Mouse (Mus musculus) testis, adult 2 months (tissue): ENCODE results near the gene Tmcc2.

Experiments
- CTCF ChIP-seq: fragments of 200-500 bp; IDR thresholded peaks from 2 replicates; pipeline ENCODE4 v1.5.1; 2012; ENCODE audit warnings: low read depth, mild to moderate bottlenecking, inconsistent platforms, low read length, moderate library complexity; ENCODE audit not compliant: control insufficient read depth, insufficient read depth, insufficient replicate concordance
- POLR2A ChIP-seq: fragments of 200-500 bp; IDR thresholded peaks from 2 replicates; pipeline ENCODE4 v1.6.1; 2012; ENCODE audit warnings: low read depth, mild to moderate bottlenecking, inconsistent platforms, low read length, moderate library complexity; ENCODE audit not compliant: control insufficient read depth

DNA sequence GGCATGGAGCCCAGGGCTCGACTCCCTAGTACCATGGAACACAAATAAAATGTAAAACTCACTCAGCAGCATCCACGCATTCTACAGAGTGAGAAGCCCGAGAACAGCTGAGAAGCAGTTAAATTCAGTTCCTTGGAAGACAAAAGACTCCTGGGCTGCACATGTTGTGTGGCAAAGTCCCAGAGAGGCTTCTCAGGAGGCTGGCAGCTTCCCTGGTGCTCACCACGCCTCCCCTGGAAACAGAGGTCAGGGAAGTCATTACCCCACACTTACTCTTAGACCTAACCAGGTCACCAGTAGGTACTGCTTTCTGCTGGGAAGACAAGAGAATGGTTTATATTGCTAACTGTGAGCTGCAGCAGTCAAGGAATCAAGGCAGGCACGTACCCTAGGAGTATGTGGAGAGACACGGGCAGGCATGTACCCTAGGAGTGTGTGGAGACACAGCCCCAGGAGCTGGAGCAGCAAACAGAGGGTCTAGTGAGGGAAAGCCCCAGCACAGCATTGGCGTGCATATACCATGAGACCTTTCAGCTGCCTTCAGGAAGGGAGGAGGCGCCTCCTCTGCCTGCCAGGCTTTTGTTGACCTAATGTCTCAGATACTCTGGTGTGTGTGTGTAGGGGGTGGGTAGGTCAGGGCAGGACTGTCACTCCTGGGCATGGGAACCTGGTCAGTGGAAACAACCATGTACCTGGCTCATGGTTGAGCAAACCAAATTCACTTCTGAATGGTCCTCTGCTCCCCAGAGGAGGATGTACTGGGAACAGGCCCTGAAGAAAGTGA, 19.6 kb downstream of the Tmcc2 start:
- TF ChIP-seq POLR2A (no peak), CTCF (no peak)
